Mouse (Mus musculus) intestine, postnatal 0 days (tissue): ENCODE data around the gene Krtap1-4. TPM values are rescaled to one million over a fixed set of nuclear protein-coding genes. Genes with fewer than 3 reads are reported as not detected.
A peak's percentile ranks its signal among the peaks of the same experiment; 100 is the strongest.
"Not testable (repeated sequence)": the region's sequence is repeated elsewhere in the genome, so short reads cannot be mapped to it uniquely, and the experiment has no call there.

ENCODE experiments used
- ATAC-seq: fragments of 200-750 bp; cut with Nextera tagmentation; 2 replicates; pipeline ENCODE4 v1.8.0; 2017; ENCODE audit warnings: mild to moderate bottlenecking, moderate TSS enrichment, moderate library complexity
- H3K27ac ChIP-seq: fragments of 300-500 bp; sonication (generic); 2 replicates; pipeline ENCODE4 v1.5.1; 2014; ENCODE audit warnings: mild to moderate bottlenecking, low read depth, low read length, moderate library complexity
- H3K27me3 ChIP-seq: fragments of 300-500 bp; sonication (generic); replicated peaks from 2 replicates; pipeline ENCODE4 v1.6.1; 2014; ENCODE audit warnings: low read length, mixed read lengths; ENCODE audit not compliant: control insufficient read depth, insufficient read depth
- H3K36me3 ChIP-seq: fragments of 300-500 bp; sonication (generic); 2 replicates; pipeline ENCODE4 v1.6.1; 2014; ENCODE audit warnings: mild to moderate bottlenecking, moderate library complexity; ENCODE audit not compliant: control insufficient read depth, insufficient read depth
- H3K4me1 ChIP-seq: fragments of 300-500 bp; sonication (generic); replicated peaks from 2 replicates; pipeline ENCODE4 v1.6.1; 2014; ENCODE audit warnings: antibody characterized with exemption, low read length, mixed read lengths; ENCODE audit not compliant: control insufficient read depth, insufficient read depth
- H3K4me2 ChIP-seq: fragments of 300-500 bp; sonication (generic); replicated peaks from 2 replicates; pipeline ENCODE4 v1.6.1; 2014; ENCODE audit warnings: low read depth, mild to moderate bottlenecking, moderate library complexity
- H3K4me3 ChIP-seq: fragments of 300-500 bp; sonication (generic); 2 replicates; pipeline ENCODE4 v1.5.1; 2014; ENCODE audit warnings: low read depth, low read length
- H3K9ac ChIP-seq: fragments of 300-500 bp; sonication (generic); 2 replicates; pipeline ENCODE4 v1.6.1; 2014; ENCODE audit warnings: mild to moderate bottlenecking, low read depth, low read length
- H3K9me3 ChIP-seq: fragments of 300-500 bp; sonication (generic); 2 replicates; pipeline ENCODE4 v1.6.1; 2016; ENCODE audit warnings: mixed run types; ENCODE audit not compliant: control insufficient read depth
- CTCF ChIP-seq: sonication (generic); IDR thresholded peaks from 2 replicates; pipeline ENCODE4 v1.5.1; 2016; ENCODE audit warnings: low read depth, mild to moderate bottlenecking, control low read depth, antibody characterized with exemption, moderate library complexity
- WGBS: fragments of 180-500 bp; shearing (Covaris S2); extraction: QIAGEN DNeasy Blood & Tissue Kit; methylation state at CpG from one replicate; pipeline ENCODE4 v1.1.7; 2014; 5-methylcytosine and 5-hydroxymethylcytosine counted together
- polyA plus RNA-seq: library from polyadenylated mRNA; unstranded; fragments of >200 nt; fragmentation: Nextera tagmentation; extraction: Ambion mirVana; gene quantifications from 2 replicates; pipeline ENCODE4 v1.2.1, GENCODE M21; 2015

Krtap1-4 gene
- polyA plus RNA-seq: not detected in 2 replicates

DNA sequence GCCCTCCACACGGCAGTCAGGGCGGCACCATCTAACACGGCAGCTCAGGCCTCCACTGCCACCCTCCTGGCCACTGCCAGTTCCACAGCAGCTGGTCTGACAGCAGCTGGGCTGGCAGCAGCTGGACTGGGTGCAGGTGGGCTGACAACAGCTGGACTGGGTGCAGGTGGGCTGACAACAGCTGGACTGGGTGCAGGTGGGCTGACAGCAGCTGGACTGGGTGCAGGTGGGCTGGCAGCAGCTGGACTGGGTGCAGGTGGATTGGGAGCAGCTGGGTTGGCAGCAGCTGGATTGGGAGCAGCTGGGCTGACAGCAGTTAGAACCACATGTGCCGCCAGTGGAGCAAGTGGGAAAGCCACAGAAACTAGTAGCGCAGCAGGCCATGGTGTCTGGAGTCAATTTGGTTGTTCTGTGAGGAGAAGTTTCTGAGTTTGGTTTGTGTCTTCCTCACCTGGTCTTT lies at the start of gene Krtap1-4:
TSS of gene Krtap1-4 (minus strand) at position 410 of the 460 bp plus-strand sequence.
- 83% methylated on average over 5 of the region's 5 CpGs for WGBS
- H3K4me1 ChIP-seq: no peaks in the 10 kb centered on the region
- no peaks in the 10 kb centered on the region for H3K36me3 ChIP-seq
- no peak for ATAC-seq
- no peak within 1 kb of the TSS for H3K9ac ChIP-seq
- no peak within 1 kb of the TSS for H3K4me3 ChIP-seq
- H3K27ac ChIP-seq: no peak within 1 kb of the TSS
- no peak within 1 kb of the TSS for H3K4me2 ChIP-seq
- no peak for TF ChIP-seq CTCF
- no peaks in the 10 kb centered on the region for H3K9me3 ChIP-seq
- no peaks in the 10 kb centered on the region for H3K27me3 ChIP-seq

DNA sequence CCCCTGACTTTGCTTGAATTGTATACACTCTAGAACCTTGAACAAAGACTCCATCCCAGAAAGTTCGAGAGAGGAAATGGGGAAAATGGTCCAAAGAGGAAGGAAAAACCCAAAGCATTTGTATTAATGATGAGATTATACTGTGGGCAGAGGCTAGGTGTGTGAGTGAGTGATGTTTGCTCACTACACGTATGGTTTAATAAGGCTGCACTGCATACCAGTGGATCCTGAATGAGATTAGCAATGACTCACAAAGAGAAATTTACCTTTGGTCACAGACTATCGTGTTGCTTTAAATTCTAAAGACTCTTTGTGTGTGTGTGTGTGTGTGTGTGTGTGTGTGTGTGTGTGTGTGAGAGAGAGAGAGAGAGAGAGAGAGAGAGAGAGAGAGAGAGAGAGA lies 47.4 kb upstream of the Krtap1-4 start:
- no peak overlapping the region for H3K4me2 ChIP-seq
- H3K9me3 ChIP-seq: no peaks in the 10 kb centered on the region
- H3K4me1 ChIP-seq: no peaks in the 10 kb centered on the region
- H3K27ac ChIP-seq: no peak overlapping the region
- no peak for ATAC-seq
- H3K9ac ChIP-seq: no peak overlapping the region
- H3K36me3 ChIP-seq: no peaks in the 10 kb centered on the region
- WGBS: 37% methylated on average over 3 of the region's 3 CpGs
- no peak for TF ChIP-seq CTCF
- H3K4me3 ChIP-seq: no peak overlapping the region
- no peaks in the 10 kb centered on the region for H3K27me3 ChIP-seq

GRCm38 (mm10) chr11:99628138-99628537 lies 44.7 kb upstream of the Krtap1-4 start, which contains the start of gene Krtap4-1:
Gene Krtap4-1 (minus strand): TSS chr11:99628238.
- H3K27ac ChIP-seq: no peak within 1 kb of the TSS
- H3K36me3 ChIP-seq: no peaks in the 10 kb centered on the region
- no peak within 1 kb of the TSS for H3K4me2 ChIP-seq
- H3K27me3 ChIP-seq: no peaks in the 10 kb centered on the region
- no peaks in the 10 kb centered on the region for H3K9me3 ChIP-seq
- no peak within 1 kb of the TSS for H3K9ac ChIP-seq
- TF ChIP-seq CTCF: no peak
- no peaks in the 10 kb centered on the region for H3K4me1 ChIP-seq
- H3K4me3 ChIP-seq: no peak within 1 kb of the TSS
- WGBS: 81% methylated on average over 4 of the region's 4 CpGs
- no peak for ATAC-seq

- Histone ChIP-seq H3K27ac (no peak within 1 kb of the TSS), H3K4me2 (no peak within 1 kb of the TSS), H3K4me1 (no peaks in the 10 kb centered on the region), H3K4me3 (no peak within 1 kb of the TSS), H3K9me3 (no peaks in the 10 kb centered on the region), H3K36me3 (no peaks in the 10 kb centered on the region), H3K27me3 (no peaks in the 10 kb centered on the region), H3K9ac (no peak within 1 kb of the TSS)
- WGBS: 81% methylated on average over 2 of the region's 2 CpGs
- TF ChIP-seq CTCF: no peak
- ATAC-seq: no peak
Measured at GRCm38 (mm10) chr11:99620335-99620734, 36.9 kb upstream of the Krtap1-4 start, which contains the start of gene Gm11562. Gene Gm11562 (minus strand): TSS chr11:99620435.

DNA sequence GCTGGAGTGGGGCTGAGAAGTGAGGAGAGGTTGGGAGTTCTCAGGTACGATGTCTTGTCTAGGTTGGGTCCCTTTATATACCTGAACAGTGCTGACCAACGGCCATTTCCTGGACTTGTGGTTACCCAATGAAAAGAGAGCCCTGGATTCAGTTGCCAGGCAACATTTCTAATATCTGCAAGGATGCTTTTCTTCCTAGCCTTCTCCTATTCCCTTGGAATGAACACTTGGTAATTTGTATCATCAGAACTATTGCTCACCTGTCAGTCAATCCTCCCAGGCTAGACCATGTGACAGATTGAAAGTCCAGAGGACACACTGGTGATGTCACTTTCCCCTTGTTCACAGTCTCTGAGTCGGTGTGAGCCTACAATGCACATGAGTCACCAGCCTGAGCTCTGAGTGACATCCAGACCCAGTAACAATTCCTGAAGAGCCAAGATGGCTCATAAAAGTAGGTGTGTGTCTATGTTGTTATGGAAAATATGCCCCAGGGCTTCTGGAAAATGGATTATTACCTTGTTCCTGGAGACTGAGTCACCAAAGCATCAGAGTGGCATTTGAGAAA lies 31.4 kb upstream of the Krtap1-4 start, which contains the start of gene Krtap2-4:
TSS of gene Krtap2-4 (minus strand) at position 51 of the 568 bp plus-strand sequence.
- 47% methylated on average over 3 of the region's 3 CpGs for WGBS
- no peak for TF ChIP-seq CTCF
- no peaks in the 10 kb centered on the region for H3K36me3 ChIP-seq
- peak; percentile 85 for ATAC-seq
- no peak within 1 kb of the TSS for H3K9ac ChIP-seq
- no peaks in the 10 kb centered on the region for H3K27me3 ChIP-seq
- no peak within 1 kb of the TSS for H3K27ac ChIP-seq
- H3K4me1 ChIP-seq: no peaks in the 10 kb centered on the region
- no peak within 1 kb of the TSS for H3K4me3 ChIP-seq
- H3K4me2 ChIP-seq: no peak within 1 kb of the TSS
- no peaks in the 10 kb centered on the region for H3K9me3 ChIP-seq

DNA sequence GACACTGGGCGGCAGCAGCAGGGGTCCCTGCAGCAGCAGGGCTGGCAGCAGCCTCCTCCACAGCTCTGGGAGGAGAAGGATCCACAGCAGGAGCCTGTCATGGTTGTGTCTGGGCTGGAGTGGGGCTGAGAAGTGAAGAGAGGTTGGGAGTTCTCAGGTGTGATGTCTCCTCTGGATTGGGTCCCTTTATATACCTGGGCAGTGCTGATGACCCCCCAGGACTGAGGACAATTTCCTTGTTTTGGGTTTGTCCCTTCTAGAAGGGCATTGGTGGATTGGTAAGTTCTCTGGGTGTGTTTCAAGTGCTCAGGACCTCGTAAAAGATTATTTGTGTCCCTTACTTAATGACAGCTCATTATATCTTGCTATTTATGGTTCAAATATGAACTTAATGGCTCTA lies 26.6 kb upstream of the Krtap1-4 start, which contains the start of gene Gm11937:
TSS of gene Gm11937 (minus strand) at position 101 of the 400 bp plus-strand sequence.
- H3K36me3 ChIP-seq: not testable (repeated sequence)

More for the DNA sequence above, 26.6 kb upstream of the Krtap1-4 start, which contains the start of gene Gm11937:
- not testable (repeated sequence) for H3K27ac ChIP-seq, ATAC-seq, H3K9ac ChIP-seq, H3K4me1 ChIP-seq, H3K9me3 ChIP-seq, H3K4me2 ChIP-seq, H3K27me3 ChIP-seq, H3K4me3 ChIP-seq
- 39% methylated on average over 1 of the region's 2 CpGs for whole genome bisulfite sequencing
